Mouse (Mus musculus): ENCODE data around the gene Neu1.
"Not testable (repeated sequence)": the region's sequence is repeated elsewhere in the genome, so short reads cannot be mapped to it uniquely, and the experiment has no call there.

The Neu1 gene

DNA sequence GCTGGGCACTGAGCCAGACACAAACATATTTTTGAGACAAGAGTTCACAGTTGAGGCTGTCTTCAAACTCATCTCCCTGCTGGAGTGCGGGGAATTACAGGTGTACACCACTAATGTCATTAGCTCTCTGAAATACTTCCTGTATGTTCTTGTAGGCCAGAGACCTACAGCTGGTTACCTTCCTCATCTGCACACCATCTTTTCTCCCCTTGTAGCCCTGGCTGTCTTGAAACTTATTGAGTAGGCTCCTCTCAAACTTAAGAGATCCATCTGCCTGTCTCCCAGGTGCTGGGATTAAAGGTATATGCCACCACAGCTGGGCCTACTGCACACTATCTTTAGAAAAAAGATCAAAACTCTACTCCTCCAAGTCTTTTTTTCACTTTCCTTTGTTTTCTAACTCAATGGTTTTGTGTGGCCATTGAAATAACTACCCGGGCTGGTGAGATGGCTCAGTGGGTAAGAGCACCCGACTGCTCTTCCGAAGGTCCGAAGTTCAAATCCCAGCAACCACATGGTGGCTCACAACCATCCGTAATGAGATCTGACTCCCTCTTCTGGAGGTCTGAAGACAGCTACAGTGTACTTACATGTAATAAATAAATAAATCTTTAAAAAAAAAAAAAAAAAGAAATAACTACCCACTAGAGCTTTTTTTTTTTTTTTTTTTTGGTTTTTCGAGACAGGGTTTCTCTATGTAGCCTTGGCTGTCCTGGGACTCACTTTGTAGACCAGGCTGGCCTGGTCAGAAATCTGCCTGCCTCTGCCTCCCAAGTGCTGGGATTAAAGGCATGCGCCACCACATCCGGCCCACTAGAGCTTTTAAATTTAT lies 17.9 kb downstream of the Neu1 start:
- not testable (repeated sequence) for DNase-seq

DNA sequence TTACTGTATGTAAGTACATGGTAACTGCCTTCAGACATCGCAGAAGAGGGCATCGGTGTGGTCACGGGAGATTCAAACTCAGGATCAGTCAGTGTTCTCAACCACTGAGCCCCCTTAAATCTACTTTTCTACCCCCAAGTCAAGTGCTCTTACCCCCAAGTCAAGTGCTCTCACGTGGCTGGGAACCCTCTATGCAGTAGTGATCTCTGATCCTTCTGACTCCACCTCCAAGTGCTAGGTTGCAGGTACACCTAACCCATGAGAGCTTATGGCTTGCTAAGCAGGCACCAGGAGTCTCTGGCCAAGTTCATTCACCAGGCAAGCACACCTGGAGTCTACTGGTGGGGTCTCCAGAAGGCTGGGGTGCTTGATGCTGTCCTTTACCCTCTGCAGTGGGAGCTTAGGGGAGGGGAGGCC lies 18.5 kb downstream of the Neu1 start:
- no peak for DNase-seq

DNA sequence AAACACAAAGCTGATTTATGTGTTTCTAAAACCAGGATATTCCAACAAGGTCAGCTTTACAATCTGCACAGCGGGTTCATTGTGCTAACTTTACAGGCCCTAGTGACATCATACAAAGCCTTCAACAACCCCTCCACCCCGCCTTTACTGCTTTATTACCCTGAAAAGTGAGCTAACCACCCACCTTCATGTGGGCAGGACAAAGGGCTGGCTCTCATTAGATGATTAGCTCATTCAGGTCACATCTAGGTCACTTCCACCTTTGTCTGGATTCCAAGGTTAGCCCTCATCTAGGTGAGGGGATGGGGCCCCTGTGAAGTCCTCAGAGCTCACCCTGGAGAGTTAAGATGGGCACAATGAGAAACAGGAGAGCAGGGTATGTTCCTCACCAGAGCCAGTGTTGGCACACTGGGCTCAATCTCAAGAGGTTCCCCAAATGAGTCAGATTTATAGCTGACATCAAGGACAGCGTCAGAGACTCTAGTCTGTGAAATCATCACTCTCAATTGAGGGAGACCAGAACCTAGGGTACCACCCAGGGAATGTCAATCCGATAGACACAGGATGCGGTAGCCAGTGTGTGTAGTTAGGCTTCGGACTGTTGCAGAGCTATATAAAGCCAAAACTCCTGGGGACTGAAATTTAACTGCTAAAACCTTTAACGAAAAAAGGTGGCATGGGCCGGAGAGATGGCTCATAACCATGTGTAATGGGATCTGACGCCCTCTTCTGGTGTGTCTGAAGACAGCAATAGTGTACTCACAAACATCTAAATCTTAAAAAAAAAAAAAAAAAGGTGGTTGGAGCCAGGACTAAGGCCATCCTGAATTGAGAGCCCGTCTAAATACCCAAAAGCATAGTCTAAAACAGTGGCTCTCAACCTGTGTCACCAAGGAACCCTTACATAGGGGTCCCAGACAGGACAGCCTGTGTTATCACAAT lies 19.7 kb downstream of the Neu1 start:
- no peak for DNase-seq

DNA sequence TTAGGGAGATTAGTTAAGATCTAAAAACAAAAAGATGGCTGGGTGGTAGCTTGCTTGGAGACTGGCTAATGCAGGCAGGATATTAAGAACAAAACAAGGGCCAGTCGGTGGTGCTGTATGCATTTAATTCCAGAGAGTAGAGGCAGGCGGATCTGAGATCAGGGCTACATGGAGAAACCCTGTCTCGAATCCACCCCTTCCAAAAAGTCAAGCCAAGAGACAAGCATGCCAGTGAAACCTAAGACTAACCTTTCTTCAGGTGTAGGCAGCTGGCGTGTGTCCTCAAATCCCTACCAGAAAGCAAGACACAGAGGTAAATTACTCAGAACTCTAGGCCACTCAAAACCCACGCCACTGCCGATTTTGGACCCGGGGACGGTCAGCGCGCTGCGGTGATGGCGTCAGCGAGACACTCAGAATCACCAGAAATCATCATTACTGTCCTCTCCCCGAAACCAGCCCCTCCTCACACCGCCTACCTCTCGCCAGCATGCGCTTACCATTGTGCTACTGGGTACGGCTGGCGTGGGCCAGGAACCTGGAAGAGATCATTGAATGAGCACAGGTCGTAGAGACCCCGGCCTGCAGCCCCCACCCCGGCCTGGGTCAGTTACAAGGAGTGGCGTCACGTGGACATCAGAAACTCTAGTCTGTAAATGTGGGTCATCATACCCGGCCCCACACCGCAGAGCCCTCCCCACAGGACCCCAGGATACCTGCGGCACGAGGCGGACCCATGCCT lies 20.8 kb downstream of the Neu1 start:
- DNase-seq = no peak

DNA sequence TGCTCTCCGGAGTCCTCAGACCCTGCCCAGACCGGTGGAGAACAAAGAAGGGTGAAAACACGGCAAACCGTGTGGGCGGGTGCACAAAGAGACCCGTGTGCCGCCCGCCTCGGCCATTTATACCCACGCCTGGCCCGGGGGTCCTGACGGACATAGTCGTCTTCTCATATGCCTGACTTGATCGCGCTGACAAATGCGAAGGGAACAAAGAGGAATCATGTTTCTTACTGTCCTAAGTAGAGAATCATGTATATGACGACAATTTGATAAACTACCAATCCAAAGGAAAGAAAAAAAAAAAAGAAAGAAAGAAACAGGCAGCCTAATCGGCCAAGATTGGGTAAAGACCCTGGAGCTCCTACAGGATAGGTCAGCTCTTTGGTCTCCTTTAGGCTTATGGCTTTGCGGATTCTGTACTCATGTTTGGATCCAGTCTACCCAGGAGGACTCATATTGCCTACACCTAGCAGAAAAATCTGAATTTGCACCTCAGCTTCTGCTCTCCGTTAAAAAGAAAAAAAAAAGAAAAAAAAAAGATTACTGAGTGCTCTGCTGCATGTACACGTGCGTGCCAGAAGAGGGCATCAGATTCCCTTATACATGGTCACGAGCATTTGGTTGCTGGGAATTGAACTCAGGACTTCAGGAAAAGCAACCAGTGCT lies 21.5 kb downstream of the Neu1 start:
- peak; percentile 66 to 84 for DNase-seq

DNA sequence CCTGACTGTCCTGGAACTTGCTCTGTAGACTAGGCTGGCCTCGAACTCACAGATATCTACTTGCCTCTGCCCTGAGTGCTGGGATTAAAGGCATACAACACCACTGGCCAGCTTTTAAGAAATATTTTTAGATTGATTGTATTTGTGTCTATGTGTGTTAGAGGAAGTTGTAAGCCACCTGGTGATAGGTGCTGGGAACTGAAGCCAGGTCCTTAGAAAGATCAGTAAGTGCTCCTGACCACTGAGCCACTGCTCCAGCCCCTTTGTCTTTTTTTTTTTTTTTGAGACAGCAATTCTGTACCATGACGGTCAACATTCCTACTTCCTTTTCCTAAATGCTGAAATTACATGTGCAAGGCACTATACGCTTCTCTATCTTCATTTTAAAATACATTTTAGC lies 22.2 kb downstream of the Neu1 start:
- DNase-seq = no peak

DNA sequence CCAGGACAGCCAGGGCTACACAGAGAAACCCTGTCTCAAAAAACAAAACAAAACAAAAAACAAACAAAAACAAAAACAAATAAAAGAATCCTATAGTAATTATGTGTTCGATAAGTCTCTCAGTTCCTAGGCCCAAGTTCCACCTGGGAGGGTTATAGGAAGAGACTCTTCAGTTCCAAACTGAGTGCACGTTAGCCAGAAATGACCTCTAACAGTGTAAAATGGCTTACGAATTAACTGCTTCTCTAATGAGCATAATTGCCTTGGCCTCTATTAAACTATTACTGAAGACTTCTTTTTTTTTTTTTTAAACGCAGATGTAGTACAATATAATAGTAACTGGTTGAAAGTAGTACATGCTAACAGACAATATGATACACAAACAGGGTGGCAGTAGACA lies 22.9 kb downstream of the Neu1 start:
- peak in 1 of 2 experiments; percentile 57 for DNase-seq

DNA sequence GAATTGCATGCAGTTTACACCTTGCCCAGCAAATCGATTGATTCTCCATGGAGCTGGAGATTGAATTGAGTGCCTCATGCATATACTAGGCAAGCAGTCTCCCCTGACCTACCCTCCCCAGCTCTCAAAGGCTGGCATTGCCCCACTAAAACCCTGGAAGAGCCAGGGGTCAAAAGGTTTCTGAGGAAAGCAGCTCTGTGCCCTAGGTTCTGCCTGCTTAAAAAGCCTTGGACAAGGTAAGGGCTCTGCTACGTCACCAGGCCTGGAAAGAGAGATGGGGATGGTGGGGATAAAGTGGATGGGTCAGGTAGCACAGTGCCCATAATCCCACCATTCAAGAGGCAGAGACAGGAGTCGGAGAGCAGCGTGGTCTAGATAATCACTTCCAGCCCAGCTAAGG lies 23.8 kb downstream of the Neu1 start:
- no peak for DNase-seq

DNA sequence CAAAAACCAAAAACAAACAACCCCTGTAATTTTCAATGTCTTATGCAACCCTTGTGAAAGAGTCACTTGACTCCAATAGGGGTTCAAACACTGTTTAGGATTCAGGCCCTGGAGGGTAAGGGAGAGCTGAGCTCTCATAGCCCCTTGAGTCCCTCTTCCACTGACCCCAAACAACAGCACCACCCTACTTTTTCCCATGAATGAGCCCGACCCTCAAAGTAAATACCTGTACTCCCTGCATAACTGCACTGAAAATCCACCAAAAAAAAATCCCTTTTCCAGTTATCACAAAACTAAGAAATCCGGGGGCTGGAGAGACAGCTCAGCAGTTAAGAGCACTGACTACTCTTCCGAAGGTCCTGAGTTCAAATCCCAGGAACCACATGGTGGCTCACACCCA lies 24.8 kb downstream of the Neu1 start:
- no peak for DNase-seq

DNA sequence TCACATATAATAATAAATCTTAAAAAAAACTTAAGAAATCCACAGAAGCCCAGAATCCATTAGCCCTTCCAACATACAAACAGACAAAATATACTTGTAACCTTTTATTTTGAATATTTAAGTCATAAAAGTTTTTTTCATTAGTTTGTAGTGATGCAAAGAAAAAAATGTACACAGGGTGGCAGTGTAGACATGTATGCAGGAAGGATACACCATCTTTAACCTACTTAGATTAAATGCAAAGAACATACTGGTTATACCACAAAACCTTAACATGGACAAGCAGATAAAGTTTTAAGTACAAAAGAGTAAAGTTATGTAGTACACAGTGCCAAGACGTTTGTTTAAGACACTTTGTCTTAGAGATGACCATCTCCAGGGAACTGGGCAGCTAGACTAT lies 25.3 kb downstream of the Neu1 start:
- no peak for DNase-seq

DNA sequence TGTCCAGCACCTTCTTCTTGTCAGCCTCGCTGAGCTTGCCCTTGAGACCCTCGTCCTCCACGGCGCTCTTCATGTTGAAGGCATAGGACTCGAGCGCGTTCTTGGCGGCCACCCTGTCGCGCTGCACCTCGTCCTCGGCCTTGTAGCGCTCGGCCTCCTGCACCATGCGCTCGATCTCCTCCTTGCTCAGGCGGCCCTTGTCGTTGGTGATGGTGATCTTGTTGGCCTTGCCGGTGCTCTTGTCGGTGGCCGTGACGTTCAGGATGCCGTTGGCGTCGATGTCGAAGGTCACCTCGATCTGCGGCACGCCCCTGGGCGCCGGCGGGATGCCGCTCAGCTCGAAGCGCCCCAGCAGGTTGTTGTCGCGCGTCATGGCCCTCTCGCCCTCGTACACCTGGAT lies 26.2 kb downstream of the Neu1 start:
- not testable (repeated sequence) for DNase-seq

DNA sequence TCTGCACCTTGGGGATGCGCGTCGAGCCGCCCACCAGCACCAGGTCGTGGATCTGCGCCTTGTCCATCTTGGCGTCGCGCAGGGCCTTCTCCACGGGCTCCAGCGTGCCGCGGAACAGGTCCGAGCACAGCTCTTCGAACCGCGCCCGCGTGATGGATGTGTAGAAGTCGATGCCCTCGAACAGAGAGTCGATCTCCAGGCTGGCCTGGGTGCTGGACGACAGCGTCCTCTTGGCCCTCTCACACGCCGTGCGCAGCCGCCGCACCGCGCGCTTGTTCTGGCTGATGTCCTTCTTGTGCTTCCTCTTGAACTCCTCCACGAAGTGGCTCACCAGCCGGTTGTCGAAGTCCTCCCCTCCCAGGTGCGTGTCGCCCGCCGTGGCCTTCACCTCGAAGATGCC lies 26.9 kb downstream of the Neu1 start:
- not testable (repeated sequence) for DNase-seq

DNA sequence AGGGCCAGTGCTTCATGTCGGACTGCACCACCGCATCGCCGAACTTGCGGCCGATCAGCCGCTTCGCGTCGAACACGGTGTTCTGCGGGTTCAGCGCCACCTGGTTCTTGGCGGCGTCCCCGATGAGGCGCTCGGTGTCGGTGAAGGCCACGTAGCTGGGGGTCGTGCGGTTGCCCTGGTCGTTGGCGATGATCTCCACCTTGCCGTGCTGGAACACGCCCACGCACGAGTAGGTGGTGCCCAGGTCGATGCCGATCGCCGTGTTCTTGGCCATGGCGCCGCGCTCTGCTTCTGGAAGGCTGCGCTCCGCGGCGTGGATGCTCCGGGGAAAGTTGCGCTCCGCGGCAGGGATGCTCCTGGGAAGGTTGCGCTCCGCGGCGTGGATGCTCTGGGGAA lies 27.7 kb downstream of the Neu1 start:
- DNase-seq = not testable (repeated sequence)

DNA sequence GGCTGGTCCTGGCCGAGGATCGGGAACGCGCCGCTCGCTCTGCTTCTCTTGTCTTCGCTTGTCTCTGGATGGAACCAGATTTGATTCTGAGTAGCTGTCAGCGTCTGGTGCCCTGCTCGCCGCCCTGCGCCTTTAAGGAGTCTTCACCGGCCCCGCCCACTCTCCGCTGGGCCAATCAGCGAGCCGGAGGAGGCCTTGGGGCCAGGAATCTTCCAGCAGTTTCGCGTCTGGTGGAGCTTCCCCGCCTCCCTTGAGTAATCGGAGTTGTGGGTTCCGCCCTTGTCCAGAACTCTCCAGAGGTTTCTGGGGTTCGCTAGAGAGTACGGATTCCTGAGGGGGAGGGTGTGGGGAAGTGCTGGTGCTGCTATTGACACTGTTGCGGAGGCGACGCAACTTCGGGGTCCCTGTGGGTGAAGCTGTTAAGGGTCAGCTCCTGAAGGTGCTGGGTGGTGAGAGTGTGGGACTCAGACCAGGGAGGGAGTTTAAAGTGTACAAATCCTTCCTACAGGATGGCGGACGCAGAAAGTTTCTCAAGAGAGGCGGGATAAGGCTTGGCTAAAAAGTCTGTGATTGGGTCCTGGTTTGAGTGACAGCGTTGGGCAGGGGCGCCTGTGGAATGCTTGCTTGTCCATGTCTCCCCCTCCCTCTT lies 28.2 kb downstream of the Neu1 start, which contains the start of gene Hspa1b:
TSS of gene Hspa1b (minus strand) at position 109 of the 649 bp plus-strand sequence.
- peak; percentile 84 to 88 for DNase-seq

DNA sequence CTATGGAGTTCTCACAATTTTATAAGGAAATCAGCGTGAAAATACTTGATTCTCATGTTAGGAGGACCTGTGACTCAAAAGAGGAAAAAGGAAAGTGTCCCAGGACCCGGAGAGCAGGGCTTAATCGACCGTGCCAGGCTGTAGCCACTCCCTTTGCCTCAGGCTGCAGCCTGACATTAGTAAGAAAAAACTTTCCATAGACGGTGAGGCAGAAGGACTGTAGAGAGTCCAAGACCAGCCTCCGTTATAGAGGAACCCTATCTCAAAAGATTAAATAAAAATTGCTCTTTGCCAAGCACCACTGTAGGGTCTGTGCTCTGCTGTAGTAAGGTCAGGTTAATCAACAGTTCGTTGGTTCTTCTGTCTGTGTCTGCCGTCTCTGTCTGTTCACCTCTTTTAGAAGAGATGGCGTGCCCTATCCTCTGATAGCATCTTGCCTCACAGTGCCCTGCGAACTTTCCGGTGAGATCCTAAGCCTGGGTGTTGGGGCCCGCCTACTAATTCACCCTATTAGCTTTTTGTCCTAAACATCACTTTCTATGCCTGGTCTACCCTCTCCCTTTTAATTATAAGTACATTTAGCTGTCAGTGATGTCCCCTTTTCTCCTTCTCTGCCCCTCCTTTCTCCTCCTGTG lies 28.9 kb downstream of the Neu1 start:
- DNase-seq = peak; percentile 70 to 73

DNA sequence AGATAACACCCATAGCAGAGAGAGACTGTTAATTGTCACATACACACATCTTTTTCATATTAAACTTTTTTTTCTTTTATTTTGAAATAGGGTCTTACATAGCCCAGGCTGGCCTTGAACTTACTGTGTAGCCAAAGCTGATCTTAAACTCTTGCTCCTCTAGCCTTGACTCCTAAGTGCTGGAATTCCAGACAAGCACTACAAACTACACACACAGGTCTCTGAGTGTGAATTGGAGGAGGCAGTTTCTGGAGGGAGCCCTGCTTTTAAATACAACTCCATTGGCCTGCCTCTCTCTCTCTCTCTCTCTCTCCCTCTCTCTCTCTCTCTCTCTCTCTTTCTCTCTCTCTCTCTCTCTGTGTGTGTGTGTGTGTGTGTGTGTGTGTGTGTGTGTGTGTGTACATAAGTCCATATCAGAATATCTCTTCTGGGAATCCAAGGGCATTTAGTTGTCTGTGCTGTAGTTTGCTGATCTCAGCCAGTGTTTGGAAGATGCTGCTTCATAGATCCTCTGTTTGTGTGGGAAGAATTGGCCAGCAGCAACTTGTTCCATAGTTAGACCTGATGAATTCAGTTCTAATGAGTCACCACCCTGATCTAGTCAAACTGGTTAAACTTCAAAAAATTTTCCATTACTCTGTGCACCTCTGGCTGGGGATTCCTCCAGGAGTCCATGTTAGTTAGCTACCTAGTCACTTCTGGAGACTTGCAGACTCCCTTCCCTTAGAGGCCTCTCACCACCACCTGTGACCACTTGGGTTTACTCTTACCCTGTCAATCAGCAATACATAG lies 29.8 kb downstream of the Neu1 start:
- DNase-seq = peak in 1 of 2 experiments; percentile 43

DNA sequence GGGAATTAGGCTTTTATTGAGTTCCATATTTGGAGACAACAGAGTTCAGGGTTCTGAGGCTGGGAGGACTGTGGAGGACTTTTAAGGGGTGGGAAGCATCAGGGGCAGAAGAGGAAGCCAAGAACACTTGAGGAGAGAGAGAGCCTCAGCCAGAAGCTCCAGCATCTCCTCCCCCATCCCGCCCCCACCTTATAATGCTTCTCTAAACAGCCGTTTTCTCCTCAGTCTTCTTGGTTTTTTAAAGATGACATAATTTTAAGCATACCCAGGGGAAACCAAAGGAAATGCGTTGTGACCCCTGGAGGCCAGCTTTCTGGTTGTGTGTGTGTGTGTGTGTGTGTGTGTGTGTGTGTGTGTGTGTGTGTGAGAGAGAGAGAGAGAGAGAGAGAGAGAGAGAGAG lies 31.1 kb downstream of the Neu1 start:
- no peak for DNase-seq

DNA sequence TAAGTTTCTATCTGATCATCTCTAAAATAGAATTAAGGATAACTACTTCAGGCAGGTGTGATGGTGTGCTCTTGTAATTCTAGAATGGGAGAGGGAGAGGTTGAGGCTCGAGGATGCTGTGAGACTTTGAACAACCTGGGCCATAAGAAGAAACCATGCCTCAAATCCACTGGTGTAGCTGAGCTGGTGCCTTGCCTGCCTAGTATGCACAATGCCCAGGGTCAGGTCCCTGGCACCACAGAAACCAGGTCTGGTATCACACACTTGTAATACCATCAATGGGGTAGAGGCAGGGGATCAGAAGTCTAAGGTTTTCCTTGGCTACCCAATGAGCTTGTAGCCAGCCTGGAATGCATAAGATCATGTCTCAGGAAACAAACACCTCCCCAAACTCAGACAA lies 31.8 kb downstream of the Neu1 start:
- DNase-seq = no peak

DNA sequence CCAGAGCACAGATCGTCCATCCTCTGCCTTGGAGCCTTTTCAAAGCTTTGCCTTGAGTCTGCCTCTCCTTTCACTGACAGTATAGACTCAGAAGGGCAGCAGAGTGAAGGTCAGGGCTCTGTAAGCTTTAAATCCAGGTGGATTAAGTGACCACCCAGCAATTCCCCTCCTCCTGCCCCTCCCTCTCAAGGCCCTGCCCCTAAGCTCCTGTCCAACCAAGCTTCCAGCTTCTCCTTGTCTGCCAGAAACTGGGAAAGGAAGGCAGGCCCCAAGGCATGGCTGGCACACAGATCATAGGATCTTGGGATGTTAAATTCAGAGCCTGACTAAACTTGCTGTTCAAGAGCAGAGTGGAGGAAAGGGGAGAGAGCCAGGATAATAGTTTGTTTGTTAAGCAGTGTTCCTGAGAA lies 33.6 kb downstream of the Neu1 start:
- peak; percentile 53 to 73 for DNase-seq

DNA sequence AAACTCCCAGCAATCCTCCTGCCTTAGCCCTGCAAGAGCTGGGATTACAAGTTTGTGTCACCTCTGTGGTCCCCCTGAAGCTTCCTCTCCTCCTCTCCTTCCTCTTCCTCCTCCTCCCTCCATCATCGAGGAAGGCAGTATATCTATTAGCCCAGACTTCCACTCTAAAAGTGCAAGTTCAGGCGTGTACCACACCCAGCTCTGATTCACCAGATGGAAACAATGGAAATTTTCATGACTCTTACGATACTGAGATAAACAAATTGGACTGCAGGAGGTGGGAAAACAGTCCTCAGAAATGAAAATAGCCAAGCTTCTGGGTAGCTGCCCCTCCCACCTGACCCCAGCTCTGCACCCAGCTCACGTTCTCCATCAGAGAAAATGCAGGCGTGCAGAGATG lies 34.6 kb downstream of the Neu1 start:
- DNase-seq = no peak
